ENCODE assay signal across 34 mouse cellular contexts in genomic region chr10:63013476-63013875, GRCm38 (mm10).
"Had no signal": no experiment of that assay in that cellular context is flagged by ENCODE, and none has a peak within 500 bp of the region (broad histone marks: within the 10 kb centered on the region; RNA-seq: fewer than 3 reads in every experiment).

No protein-coding gene starts in this region.

- H3K4me1 ChIP-seq: heart, embryonic 10.5 days; heart, embryonic 12.5 days; heart, embryonic 13.5 days; heart, embryonic 15.5 days; hindbrain, embryonic 10.5 days; intestine, embryonic 15.5 days had no signal

- DNase-seq: heart, postnatal 10 days; heart, postnatal 14 days; heart, postnatal 36 days; heart, postnatal 4 days; kidney, adult 11 months; kidney, adult 18-20 months; kidney, adult 2 months; kidney, adult 8-10 months; kidney, adult 9 months; kidney, postnatal 10 days; kidney, postnatal 14 days; kidney, postnatal 25 days; kidney, postnatal 36 days; kidney, postnatal 4 days; layer of hippocampus, adult 9-11 months; layer of hippocampus, postnatal 36 days had no signal

- H3K27me3 ChIP-seq: heart, embryonic 12.5 days; heart, embryonic 13.5 days; heart, embryonic 15.5 days; hindbrain, embryonic 12.5 days; hindbrain, embryonic 13.5 days; hindbrain, embryonic 15.5 days; intestine, embryonic 15.5 days had no signal

- H3K27ac ChIP-seq: heart, embryonic 10.5 days; heart, embryonic 13.5 days; heart, embryonic 15.5 days; hindbrain, embryonic 10.5 days; hindbrain, embryonic 12.5 days; hindbrain, embryonic 13.5 days; hindbrain, embryonic 14.5 days; hindbrain, embryonic 15.5 days; hindbrain, postnatal 0 days; intestine, embryonic 15.5 days; kidney, postnatal 0 days; layer of hippocampus, adult 2 months had no signal

- ATAC-seq: hindbrain, embryonic 16.5 days; hindbrain, postnatal 0 days; inflammation-experienced regulatory T-cells, adult 6 months; intestine, embryonic 15.5 days; intestine, embryonic 16.5 days; intestine, postnatal 0 days had no signal

- H3K4me2 ChIP-seq: heart, embryonic 11.5 days; heart, embryonic 12.5 days; heart, embryonic 13.5 days; heart, embryonic 15.5 days; hindbrain, embryonic 12.5 days; hindbrain, embryonic 13.5 days; hindbrain, embryonic 14.5 days; hindbrain, embryonic 15.5 days; intestine, embryonic 15.5 days had no signal

- H3K9me3 ChIP-seq: heart, embryonic 10.5 days; heart, embryonic 12.5 days; heart, embryonic 13.5 days; heart, embryonic 15.5 days; hindbrain, embryonic 10.5 days; hindbrain, embryonic 12.5 days; hindbrain, embryonic 13.5 days; hindbrain, embryonic 15.5 days; intestine, embryonic 15.5 days had no signal

- H3K9ac ChIP-seq: heart, embryonic 12.5 days; heart, embryonic 13.5 days; heart, embryonic 15.5 days; hindbrain, embryonic 12.5 days; hindbrain, embryonic 13.5 days; hindbrain, embryonic 14.5 days; hindbrain, embryonic 15.5 days; intestine, embryonic 15.5 days had no signal

- H3K4me3 ChIP-seq: heart, embryonic 10.5 days; heart, embryonic 12.5 days; heart, embryonic 13.5 days; heart, embryonic 15.5 days; hindbrain, embryonic 10.5 days; hindbrain, embryonic 12.5 days; hindbrain, embryonic 13.5 days; hindbrain, embryonic 15.5 days; intestine, embryonic 15.5 days; layer of hippocampus, adult 2 months had no signal
